Mouse (Mus musculus) mesoderm, embryonic 11.5 days (tissue): ENCODE results near the gene Fam78b.

Source experiments
- DNase-seq: peaks from one replicate; pipeline ENCODE4 v3.0.0-alpha.2; 2012; ENCODE audit warnings: low read depth, low spot score

Fam78b gene

GRCm38 (mm10) chr1:167093551-167093950 lies 92.3 kb downstream of the Fam78b start:
- DNase-seq: no peak

DNA sequence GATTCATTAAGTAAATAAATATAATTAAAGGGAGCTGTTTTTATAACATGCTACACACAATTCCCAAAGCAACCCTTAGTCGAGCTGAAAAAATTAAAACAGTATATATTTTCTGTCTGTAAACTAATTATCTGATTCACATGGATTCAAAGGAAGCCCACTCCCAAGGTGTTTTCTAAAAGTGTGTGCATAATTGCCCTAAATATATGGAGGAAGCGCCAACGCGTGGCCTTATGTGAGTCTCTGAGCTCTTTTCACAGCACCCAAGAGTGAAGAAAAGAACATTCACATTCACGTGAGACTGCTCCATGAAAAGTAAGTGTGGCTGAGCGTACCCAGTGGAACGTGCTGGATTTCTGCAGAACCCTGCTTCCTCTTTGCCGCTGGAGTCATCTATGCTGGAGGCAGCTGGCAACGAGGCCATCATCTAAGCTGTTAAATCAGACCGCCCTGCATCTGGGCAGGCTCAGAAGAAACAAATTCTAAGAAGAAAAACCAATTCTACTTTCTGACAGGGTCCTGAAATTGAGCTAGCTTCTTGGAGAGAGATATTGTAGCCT lies 93.5 kb downstream of the Fam78b start:
- no peak for DNase-seq

DNA sequence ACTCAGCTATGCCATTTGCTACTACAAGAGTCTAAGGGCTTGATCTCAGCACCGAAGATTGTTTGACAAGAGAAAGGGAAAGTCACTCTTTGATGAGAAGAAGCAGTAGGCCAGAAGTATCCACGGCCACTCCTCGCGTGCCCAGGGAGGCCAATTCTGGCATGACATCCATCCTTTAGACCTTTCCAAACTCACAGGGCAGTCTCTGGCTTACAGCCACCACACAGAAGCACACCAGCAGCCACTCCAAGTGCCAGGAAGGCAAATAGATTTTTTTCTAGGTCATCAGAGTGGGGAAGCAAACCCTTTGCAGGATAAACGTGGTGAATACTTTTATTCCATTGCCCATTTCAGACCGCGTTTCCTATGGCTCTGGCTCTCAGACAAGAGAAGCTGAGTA lies 97.5 kb downstream of the Fam78b start:
- no peak for DNase-seq

GRCm38 (mm10) chr1:167102046-167102445 lies 100.8 kb downstream of the Fam78b start:
- no peak for DNase-seq

DNA sequence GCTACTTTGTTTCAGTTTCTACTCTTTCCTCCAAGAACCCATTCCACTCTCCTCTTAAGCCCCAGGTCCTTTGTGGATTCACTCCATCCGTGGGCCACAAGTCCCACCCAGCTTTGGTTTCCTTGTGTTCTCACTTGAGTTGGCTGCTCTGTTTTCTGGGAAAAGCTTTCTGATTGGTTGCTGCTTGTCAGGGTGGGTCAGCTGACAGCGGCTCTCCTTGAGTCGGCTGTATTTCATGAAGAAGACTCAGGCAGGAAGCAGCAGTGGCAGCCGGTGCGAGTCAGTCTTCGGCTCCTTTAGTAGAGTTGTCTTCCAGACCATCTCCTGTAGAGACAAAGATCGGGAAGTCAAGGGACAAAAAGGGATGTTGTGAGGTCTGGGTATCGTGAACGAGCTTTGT lies 101.3 kb downstream of the Fam78b start:
- no peak for DNase-seq

GRCm38 (mm10) chr1:167104956-167105626 lies 103.9 kb downstream of the Fam78b start:
- DNase-seq: peak; percentile 38

GRCm38 (mm10) chr1:167105916-167106315 lies 104.7 kb downstream of the Fam78b start:
- DNase-seq: no peak

DNA sequence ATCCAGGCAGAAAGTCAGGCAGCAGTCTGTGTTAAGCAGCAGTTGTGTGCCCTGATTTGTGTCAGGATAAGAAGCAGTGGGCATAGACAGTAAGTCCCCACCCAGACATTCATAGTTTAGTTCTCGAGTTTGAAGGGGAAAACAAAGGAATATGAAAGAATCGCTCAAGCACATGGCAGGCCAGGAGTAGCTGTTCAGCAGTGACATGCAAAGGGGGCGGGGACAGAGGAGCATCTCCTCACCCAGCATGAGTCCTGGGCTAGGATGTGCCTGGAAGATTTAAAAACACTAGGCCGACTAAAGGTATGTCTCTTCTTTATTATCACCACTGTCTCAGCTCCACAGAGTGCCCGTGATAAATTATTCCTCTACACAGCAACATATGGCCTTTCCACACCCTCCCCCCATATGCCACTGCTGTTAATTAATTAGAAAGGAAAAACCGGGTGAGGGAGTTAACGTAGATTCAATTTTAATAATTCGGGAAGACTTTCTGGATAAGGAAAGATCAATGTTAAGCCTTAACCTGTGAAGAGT lies 107.8 kb downstream of the Fam78b start:
- DNase-seq: no peak

- no peak for DNase-seq
These were observed 113.3 kb downstream of the Fam78b start for GRCm38 (mm10) chr1:167114363-167115050.

GRCm38 (mm10) chr1:167115121-167115520 lies 113.9 kb downstream of the Fam78b start:
- DNase-seq: no peak

DNA sequence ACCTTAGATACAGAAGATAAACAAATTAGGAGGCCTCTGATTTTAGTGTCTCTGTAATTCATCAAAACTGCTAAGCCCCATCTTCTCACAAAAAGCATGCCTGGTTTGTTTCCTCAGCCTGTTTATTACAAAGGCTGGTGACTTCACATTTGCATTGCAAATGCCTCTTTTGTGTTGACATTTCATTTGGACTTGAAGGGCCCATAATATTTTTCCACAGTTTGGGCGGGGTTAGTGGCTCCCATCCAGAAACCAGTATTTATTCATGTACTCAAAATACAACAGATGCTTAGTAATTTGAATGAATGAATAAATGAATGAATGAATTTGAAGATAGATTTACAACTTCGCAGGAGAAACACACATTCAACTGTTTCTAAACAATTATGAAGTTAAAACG lies 115.5 kb downstream of the Fam78b start:
- DNase-seq: no peak

DNA sequence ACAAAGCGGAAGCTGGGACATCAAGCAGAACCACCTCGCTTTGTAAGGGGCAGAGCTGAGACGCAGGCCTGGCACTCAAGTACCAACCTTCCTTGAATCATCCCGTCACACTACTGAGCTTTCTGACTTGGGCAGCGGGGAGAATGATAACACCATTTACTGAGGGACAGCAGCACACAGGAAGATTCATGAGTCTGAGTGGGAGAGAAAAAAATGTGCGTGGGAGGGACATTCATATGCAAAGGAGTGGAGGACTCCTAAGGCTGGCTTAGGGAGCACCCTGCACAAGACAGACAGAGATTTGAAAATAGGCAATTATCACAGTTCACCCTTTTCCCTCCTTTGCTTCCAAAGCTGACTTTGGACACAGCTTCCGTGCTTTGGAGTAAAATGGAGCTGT lies 117.8 kb downstream of the Fam78b start:
- no peak for DNase-seq

DNA sequence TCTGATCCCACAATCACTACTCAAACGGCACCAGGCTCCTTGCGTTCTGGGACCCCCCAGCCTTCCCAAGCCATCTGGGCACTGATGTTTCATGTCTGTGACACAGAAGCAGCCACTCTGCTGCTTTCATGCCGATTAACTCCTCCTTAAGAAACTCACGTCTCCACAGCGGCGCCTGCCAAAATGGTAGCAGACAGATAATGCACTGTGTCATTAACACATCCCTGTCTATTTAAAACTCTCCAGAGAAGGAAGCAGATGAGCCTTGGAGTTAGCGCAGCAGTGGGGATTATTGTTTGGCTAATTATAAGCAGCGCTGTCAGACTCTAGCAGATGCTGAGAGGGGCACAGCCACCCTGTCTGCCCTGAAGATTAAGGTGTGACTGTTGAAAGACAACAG lies 118.2 kb downstream of the Fam78b start:
- DNase-seq: no peak

DNA sequence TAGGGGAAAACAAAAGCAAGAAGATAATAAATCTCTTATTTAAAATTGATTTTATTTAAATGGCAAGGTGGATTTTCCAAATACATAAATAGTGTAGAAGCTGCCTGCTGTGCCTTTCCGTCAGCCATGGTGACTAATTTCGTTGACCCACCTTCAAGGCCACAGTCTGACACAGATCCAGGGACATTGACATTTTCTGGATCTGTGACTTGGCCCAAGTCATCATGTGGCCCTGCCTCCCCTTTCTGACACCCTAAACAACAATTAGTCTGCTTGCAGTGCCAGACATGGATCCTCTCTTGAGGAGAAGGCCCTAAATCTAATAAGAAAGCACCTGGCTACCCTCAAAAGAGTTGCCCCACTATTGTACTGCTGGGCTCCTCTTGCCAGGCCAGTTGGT lies 121.2 kb downstream of the Fam78b start:
- DNase-seq: no peak

- peak; percentile 30 for DNase-seq
These were observed 122.3 kb downstream of the Fam78b start for GRCm38 (mm10) chr1:167123551-167123950.

- no peak for DNase-seq
These were observed 124.7 kb downstream of the Fam78b start for GRCm38 (mm10) chr1:167125870-167126269.

- no peak for DNase-seq
These were observed 125.1 kb downstream of the Fam78b start for GRCm38 (mm10) chr1:167126292-167126691.

DNA sequence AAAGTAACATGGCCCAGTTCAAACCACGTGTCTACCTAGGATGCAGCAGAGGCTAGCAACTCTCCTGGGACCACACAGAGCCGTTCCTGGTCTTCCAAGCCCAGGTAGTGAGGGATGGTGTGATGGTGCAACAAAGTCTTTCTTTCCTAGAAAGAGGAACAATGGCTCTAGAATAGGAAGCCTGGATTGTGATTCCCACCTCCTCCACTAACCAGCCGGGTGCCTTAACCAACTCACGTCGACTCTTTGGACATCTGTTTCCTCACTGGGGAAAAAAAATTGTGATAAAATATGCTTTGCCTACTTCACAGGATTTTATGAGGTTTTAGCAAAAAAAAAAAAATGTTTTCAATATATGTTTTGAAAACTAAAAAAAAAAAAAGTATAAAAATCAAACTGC lies 134.5 kb downstream of the Fam78b start:
- DNase-seq: no peak
